Mouse (Mus musculus) forebrain, embryonic 11.5 days (tissue): Measurements from ENCODE around the gene Atp1a4. TPM values are rescaled to one million over a fixed set of nuclear protein-coding genes. Genes with fewer than 3 reads are reported as not detected.

Experiments
- ATAC-seq: fragments of 200-750 bp; cut with Nextera tagmentation; replicated peaks from 2 replicates; pipeline ENCODE4 v1.8.0; 2017; ENCODE audit warnings: moderate TSS enrichment; ENCODE audit not compliant: low FRiP score
- DNase-seq: peaks from one replicate; pipeline ENCODE4 v3.0.0-alpha.2; 2017; ENCODE audit warnings: low spot score
- H3K27ac ChIP-seq: fragments of 300-500 bp; sonication (generic); 2 replicates; pipeline ENCODE4 v1.5.1; 2014; ENCODE audit warnings: low read depth, low read length
- H3K27me3 ChIP-seq: fragments of 300-500 bp; sonication (generic); 2 replicates; pipeline ENCODE4 v1.6.1; 2014; ENCODE audit warnings: mild to moderate bottlenecking, low read length, mixed read lengths; ENCODE audit not compliant: control insufficient read depth, insufficient read depth
- H3K36me3 ChIP-seq: fragments of 300-500 bp; sonication (generic); 2 replicates; pipeline ENCODE4 v1.6.1; 2014; ENCODE audit warnings: mild to moderate bottlenecking, low read length, moderate library complexity, mixed read lengths; ENCODE audit not compliant: control insufficient read depth, insufficient read depth
- H3K4me1 ChIP-seq: fragments of 300-500 bp; sonication (generic); replicated peaks from 2 replicates; pipeline ENCODE4 v1.6.1; 2014; ENCODE audit warnings: low read length, mixed read lengths; ENCODE audit not compliant: control insufficient read depth, insufficient read depth
- H3K4me2 ChIP-seq: fragments of 300-500 bp; sonication (generic); 2 replicates; pipeline ENCODE4 v1.6.1; 2014; ENCODE audit warnings: low read depth, mild to moderate bottlenecking, low read length, moderate library complexity, mixed read lengths; ENCODE audit not compliant: severe bottlenecking
- H3K4me3 ChIP-seq: fragments of 300-500 bp; sonication (generic); 2 replicates; pipeline ENCODE4 v1.5.1; 2014; ENCODE audit warnings: low read depth, low read length
- H3K9ac ChIP-seq: fragments of 300-500 bp; sonication (generic); 2 replicates; pipeline ENCODE4 v1.6.1; 2014; ENCODE audit warnings: low read length
- H3K9me3 ChIP-seq: fragments of 300-500 bp; sonication (generic); 2 replicates; pipeline ENCODE4 v1.6.1; 2016; ENCODE audit warnings: low read length, mixed read lengths; ENCODE audit not compliant: control insufficient read depth
- WGBS: fragments of 180-500 bp; shearing (Covaris S2); extraction: QIAGEN DNeasy Blood & Tissue Kit; methylation state at CpG from one replicate; pipeline ENCODE4 v1.1.7; 2014; 5-methylcytosine and 5-hydroxymethylcytosine counted together
- polyA plus RNA-seq: library from polyadenylated mRNA; unstranded; fragments of >200 nt; fragmentation: Nextera tagmentation; extraction: Ambion mirVana; gene quantifications from 2 replicates; pipeline ENCODE4 v1.2.1, GENCODE M21; 2014

Atp1a4 gene
- polyA plus RNA-seq, 1 experiment from 2014 or later: not detected

GRCm38 (mm10) chr1:172289617-172289946, 31.4 kb upstream of the Atp1a4 start:
- H3K27ac ChIP-seq: no peak overlapping the region
- WGBS: 89% methylated on average over 3 of the region's 3 CpGs
- no peak for DNase-seq
- no peak overlapping the region for H3K4me2 ChIP-seq
- no peak for ATAC-seq
- no peak overlapping the region for H3K9ac ChIP-seq
- H3K27me3 ChIP-seq: no peaks in the 10 kb centered on the region
- 0 out of 2 replicates have a peak, but pooled peaks cover 2% of the 10 kb centered on the region for H3K4me1 ChIP-seq
- no peak overlapping the region for H3K4me3 ChIP-seq
- H3K36me3 ChIP-seq: no peaks in the 10 kb centered on the region
- no peaks in the 10 kb centered on the region for H3K9me3 ChIP-seq

- Histone ChIP-seq H3K27me3 (no peaks in the 10 kb centered on the region), H3K4me2 (no peak overlapping the region), H3K36me3 (no peaks in the 10 kb centered on the region), H3K4me3 (no peak overlapping the region), H3K9me3 (no peaks in the 10 kb centered on the region), H3K9ac (no peak overlapping the region), H3K4me1 (no peaks in the 10 kb centered on the region), H3K27ac (no peak overlapping the region)
- ATAC-seq: no peak
- no peak for DNase-seq
- WGBS: 95% methylated on average over 11 of the region's 11 CpGs
These were observed 30.8 kb upstream of the Atp1a4 start for GRCm38 (mm10) chr1:172288900-172289616.

GRCm38 (mm10) chr1:172286740-172287139, 28.5 kb upstream of the Atp1a4 start:
- WGBS: 89% methylated on average over 5 of the region's 5 CpGs
- Histone ChIP-seq H3K36me3 (no peaks in the 10 kb centered on the region), H3K9ac (no peak overlapping the region), H3K27ac (no peak overlapping the region), H3K4me1 (no peaks in the 10 kb centered on the region), H3K27me3 (no peaks in the 10 kb centered on the region), H3K4me2 (no peak overlapping the region), H3K4me3 (no peak overlapping the region), H3K9me3 (no peaks in the 10 kb centered on the region)
- no peak for ATAC-seq
- DNase-seq: no peak

GRCm38 (mm10) chr1:172284221-172284620, 26.0 kb upstream of the Atp1a4 start:
- H3K4me3 ChIP-seq: no peak overlapping the region
- no peak overlapping the region for H3K9ac ChIP-seq
- 89% methylated on average over 14 of the region's 14 CpGs for WGBS
- no peaks in the 10 kb centered on the region for H3K27me3 ChIP-seq
- no peak for ATAC-seq
- H3K36me3 ChIP-seq: no peaks in the 10 kb centered on the region
- H3K4me1 ChIP-seq: no peaks in the 10 kb centered on the region
- H3K9me3 ChIP-seq: no peaks in the 10 kb centered on the region
- no peak for DNase-seq
- no peak overlapping the region for H3K4me2 ChIP-seq
- H3K27ac ChIP-seq: no peak overlapping the region

GRCm38 (mm10) chr1:172283073-172283472, 24.9 kb upstream of the Atp1a4 start:
- DNase-seq (no peak), ATAC-seq (no peak)
- H3K27me3 ChIP-seq: no peaks in the 10 kb centered on the region
- H3K4me2 ChIP-seq: no peak overlapping the region
- H3K4me3 ChIP-seq: no peak overlapping the region
- no peak overlapping the region for H3K9ac ChIP-seq
- no peaks in the 10 kb centered on the region for H3K4me1 ChIP-seq
- no peaks in the 10 kb centered on the region for H3K36me3 ChIP-seq
- H3K9me3 ChIP-seq: no peaks in the 10 kb centered on the region
- WGBS: 89% methylated on average over 6 of the region's 6 CpGs
- H3K27ac ChIP-seq: no peak overlapping the region

GRCm38 (mm10) chr1:172281522-172282254, 23.5 kb upstream of the Atp1a4 start:
- Histone ChIP-seq H3K4me3 (no peak overlapping the region), H3K9me3 (no peaks in the 10 kb centered on the region), H3K36me3 (no peaks in the 10 kb centered on the region), H3K4me2 (no peak overlapping the region), H3K27me3 (no peaks in the 10 kb centered on the region), H3K27ac (no peak overlapping the region), H3K4me1 (no peaks in the 10 kb centered on the region), H3K9ac (no peak overlapping the region)
- 85% methylated on average over 10 of the region's 10 CpGs for WGBS
- no peak for DNase-seq
- ATAC-seq: no peak

- H3K4me2 ChIP-seq: no peak overlapping the region
- H3K4me1 ChIP-seq: no peaks in the 10 kb centered on the region
- H3K9ac ChIP-seq: no peak overlapping the region
- no peak overlapping the region for H3K4me3 ChIP-seq
- 85% methylated on average over 16 of the region's 16 CpGs for WGBS
- ATAC-seq: no peak
- H3K9me3 ChIP-seq: no peaks in the 10 kb centered on the region
- H3K27me3 ChIP-seq: no peaks in the 10 kb centered on the region
- DNase-seq: no peak
- no peak overlapping the region for H3K27ac ChIP-seq
- no peaks in the 10 kb centered on the region for H3K36me3 ChIP-seq
These were observed 21.7 kb upstream of the Atp1a4 start for GRCm38 (mm10) chr1:172279768-172280509.

GRCm38 (mm10) chr1:172278328-172278727, 20.1 kb upstream of the Atp1a4 start:
- ATAC-seq (no peak), DNase-seq (no peak)
- Histone ChIP-seq H3K4me3 (no peak overlapping the region), H3K9ac (no peak overlapping the region), H3K9me3 (no peaks in the 10 kb centered on the region), H3K36me3 (no peaks in the 10 kb centered on the region), H3K27me3 (no peaks in the 10 kb centered on the region), H3K4me2 (no peak overlapping the region), H3K27ac (no peak overlapping the region), H3K4me1 (no peaks in the 10 kb centered on the region)
- WGBS: 93% methylated on average over 13 of the region's 13 CpGs
